Mouse (Mus musculus) A20 (cell line): Measurements from ENCODE around the gene Nrip1.

ENCODE experiments used
- DNase-seq: peaks from one replicate; pipeline ENCODE4 v3.0.0-alpha.2; 2011; ENCODE audit warnings: low read depth, low spot score

Nrip1 gene

DNA sequence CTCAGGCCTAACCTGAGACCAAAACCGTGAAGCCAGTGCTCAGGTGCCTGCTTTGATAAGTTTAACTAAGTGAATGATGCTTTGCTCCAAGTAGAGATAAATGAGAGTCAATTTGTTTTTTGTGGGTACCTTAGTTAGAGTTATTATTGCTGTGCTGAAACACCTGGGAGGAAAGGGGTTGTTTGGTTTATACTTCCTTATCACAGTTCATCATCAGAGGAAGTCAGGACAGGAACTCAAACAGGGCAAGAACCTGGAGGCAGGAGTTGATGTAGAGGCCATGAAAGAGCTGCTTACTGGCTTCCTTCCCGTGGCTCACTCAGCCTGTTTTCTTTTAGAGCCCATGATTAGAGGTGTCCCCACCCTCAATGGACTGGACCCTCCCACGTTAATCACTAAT lies 89.8 kb downstream of the Nrip1 start:
- no peak for DNase-seq

DNA sequence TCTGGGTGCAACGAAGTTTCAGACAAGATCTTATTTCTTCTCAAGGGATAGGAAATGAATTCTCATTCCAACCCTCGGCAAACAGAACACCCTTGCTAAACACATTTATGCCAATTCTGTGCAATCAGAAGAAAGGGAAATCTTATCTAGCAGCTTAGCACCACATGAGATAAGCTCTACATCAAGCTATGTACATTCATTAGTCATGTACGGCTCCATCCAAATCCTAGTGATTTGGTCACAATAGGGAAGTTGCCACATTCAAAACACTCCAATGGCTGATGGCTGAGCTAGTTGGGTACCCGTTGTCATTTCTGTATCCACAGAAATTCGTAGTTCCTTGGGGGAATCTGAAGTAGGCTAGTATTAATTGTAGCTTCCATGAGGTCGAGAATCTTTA lies 91.8 kb downstream of the Nrip1 start:
- DNase-seq, result no peak

DNA sequence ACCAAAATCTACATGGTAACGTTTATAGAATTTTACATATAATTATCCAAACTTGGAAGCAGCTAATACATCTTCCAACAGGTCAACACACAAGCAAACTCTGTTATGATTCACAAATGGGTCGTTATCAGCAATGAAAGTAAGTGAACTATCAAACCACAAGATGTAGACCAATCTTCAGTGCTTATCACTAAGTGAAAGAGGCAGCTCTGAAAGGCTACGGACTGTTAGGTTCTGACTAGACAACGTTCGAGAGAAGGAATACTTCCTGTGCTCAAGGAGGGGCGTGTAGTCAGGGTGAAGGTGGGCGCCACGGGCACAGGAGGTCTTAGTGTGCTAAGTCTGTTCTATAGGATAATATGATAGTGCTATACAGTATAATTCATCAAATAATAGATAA lies 93.3 kb downstream of the Nrip1 start:
- DNase-seq, result no peak

DNA sequence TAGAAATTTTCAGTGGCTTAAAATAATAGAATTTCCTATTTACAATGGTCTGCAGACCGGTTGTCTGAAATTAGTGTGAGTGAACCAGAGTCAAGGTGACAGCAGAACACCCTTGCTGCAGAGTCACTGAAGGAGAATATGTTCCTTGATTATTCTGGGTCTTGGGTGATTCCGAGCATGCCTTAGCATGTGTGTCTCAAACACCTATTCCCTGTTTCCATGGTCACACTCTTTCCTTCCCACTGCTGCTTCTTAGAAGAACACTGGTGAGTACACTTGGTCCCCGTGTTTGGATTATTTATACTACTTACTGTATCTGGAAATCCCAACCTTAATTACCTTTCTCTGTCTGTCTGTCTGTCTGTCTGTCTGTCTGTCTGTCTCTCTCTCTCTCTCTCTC lies 97.4 kb downstream of the Nrip1 start:
- no peak for DNase-seq

DNA sequence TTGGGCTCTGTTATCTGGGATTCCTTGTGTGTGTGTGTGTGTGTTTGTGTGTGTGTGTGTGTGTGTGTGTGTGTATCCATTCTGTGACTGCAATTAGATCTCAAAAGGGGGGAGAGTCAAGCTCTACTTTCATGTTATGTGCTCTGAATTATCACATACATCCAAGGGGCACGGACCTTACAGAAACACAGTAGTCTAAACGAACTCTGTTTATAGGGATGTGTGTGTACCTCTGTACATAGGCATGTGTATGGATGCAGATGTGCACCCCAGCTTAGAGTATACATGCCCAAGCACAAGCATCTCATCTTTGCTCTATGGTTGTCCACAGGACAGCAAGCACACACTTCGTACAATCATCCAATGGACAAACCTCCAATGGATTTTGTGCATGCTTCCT lies 98.0 kb downstream of the Nrip1 start:
- no peak for DNase-seq

DNA sequence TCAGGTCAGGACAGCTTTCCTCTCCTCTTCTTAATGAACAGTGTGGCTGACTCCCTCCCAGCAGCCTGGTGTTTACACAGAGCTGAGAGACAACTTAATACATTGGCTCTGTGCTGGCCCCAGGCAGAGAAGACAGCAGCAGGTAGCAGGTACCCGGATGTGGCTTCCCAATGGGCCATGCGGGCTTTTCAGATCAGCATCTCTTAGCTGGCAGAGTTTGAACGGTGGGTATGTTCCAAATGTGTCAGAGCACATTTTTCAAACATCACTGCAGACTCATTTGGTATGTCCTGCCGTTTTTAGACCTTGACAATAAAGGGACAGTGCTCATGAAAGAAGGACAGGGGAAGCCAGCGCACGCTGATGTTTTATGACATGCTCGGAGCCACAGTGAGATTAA lies 98.5 kb downstream of the Nrip1 start:
- no peak for DNase-seq

DNA sequence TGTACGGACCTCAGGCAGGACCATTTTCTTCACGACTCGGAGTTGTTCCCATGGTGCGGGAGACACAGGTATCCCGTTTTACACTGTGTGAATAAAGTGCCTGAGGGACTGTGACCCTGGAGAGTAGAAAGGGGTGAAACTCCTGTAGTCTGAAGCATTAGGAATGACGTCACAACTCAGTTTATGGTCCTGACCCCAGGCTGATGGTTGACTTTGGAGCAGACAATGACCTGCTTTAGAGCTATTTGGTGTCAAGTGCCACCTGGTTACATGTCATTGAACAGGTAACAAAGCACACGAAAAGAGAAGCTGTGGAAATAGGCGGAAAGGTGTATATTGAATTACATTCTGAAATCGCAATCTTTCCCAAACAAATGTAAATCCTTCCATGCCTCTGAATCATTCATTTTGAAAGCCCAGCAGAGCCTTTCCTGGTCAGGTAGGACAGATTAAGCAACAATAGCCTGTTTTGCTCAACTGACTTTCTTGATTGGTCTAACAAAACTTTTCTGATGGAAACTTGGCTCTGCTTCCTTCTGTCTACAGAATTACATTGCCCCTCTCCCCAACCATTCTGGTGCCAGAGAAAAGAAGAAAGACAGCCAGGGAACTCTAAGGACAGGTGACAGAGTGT lies 106.9 kb downstream of the Nrip1 start:
- no peak for DNase-seq

DNA sequence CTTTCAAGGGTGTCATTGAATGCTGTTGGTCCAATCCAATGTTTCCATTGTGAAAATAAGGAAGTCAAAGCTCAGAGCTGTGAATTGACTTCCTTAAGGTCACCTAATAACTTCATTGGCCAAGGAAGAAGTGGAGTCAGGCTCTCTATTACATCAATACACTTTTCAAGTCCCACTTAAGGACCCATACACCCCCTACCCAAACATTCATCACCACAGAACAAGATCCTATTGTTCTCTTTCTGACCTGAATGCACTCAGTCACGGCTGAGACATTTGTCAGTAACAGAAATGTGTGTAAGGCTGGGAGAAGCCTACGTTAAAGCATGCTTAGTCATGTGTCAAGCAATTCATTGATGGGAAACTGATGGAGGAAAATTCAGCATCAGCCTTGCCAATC lies 107.8 kb downstream of the Nrip1 start:
- DNase-seq, result no peak

DNA sequence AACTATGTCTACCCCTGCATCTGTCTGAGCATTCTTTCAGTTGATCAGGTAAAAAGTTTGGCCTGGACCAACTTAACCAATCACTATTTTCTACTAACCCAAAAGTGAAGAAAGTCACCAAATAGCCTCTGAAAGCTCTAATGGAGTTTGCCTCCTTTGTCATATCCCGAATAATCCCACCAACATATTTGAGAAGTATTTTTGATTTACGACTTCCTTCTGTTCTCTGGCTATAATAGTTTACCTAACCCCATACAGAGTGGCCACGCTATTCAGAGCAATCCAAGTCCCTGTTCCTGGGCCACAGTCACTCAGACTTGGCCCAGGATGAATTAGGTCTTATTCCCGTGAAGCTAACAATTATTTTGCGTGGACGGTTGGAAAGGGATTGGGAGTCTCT lies 108.3 kb downstream of the Nrip1 start:
- DNase-seq, result no peak

DNA sequence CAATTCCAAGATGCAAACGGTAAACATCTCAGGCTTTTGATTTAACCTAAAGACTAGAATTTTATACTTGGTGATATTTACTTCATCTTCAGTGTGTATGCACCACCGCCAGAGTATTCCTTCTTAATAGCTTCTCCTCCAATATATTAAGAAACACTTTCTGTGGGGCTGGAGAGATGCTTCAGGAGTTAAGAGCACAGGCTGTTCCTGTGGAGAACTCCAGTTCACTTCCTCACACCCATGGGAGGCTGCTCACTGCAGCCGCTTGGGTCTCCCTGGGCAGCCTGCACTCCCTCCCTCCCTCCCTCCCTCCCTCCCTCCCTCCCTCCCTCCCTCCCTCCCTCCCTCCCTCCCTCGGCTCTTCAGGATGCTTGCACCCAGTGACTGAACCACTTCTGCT lies 110.2 kb downstream of the Nrip1 start:
- DNase-seq, result no peak

DNA sequence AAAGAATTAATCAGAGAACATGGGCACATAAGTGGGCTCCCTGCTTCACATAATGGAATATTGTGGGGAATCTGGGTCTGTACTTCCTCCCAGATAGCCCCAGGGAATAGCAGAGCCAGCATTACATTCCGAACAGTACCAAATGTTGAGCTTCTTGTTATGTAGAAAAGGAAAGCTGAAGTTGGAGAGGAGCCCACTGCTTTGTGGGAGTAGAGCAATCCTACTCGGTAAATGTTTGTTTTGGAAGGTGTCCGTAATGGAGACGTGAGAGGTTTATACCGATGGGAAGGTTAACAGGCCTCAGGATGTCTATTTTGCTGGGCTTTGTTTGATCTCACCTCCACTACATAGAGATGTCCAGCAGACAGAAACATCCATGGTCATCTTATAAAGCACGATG lies 113.3 kb downstream of the Nrip1 start:
- DNase-seq, result no peak

DNA sequence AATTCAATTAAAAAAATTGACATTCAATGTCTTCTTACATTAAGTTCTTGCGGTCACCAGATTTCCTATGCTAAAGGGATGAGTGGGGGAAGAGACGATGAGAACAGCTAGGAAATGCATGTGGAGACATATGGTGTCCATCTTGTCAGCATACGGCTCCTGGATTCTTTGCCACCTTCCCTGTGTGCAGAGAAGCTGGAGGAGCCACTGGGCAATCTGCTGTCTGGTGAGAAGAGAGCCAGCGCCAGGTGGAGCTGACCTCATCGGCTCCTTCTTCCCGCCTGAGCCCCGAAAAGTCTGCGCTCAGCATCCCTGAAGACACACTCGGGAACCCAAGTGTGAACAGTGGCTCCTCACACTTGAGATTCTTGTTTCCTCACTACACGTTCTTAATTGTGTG lies 121.8 kb downstream of the Nrip1 start:
- no peak for DNase-seq

DNA sequence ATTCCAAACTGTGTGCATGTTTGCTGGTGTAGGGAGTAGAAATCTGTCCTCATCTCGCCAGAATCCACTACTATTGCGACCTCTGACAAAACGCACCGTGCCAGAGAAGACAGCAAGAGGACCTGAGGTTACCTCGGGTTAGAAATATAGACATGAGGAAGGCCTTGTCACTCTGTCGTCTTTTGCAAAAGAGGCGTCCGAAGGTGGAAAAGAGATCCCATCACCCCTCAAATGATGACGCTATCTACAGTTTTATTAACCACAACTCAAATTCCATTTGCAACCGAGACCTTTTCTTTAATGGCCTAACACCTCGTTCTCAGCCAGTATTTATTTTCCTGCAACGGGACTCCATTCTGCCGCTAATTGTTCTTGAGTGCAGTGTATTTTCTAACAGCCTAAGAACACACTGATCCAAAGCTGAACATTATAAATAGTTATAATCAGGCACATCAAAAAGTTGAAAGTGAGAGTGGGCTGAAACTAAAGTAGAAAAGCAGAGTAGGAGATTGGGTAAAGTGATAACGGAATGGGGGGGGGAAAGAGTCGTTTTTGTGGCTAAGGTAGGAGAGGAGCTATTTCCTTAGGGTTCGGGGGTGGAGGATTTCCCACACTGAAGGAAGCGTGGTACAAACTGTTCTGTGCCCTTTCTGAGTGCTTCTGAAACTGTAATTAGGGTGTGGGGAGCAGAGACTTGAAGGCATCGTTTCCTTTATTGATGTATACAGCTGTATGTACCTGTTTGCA lies 124.1 kb downstream of the Nrip1 start:
- DNase-seq, result no peak

DNA sequence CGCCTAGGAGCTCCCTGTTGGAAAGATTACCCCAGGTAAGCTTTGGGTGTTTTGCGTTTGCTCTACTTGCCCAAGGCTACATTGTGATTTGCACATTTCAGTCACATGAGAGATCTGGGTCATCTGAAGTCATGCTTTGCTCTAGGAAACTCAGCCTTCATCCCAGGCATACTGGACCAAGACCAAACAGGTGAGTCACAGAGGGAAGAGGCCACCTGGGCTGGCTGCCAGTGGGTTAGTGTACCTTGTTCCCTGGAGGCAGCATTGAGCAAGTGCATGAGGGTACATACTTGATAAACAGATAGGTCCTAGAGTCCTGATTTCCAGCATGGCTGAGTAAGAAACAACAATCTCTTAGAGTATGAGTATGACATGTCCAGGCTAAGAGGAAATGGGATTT lies 130.8 kb downstream of the Nrip1 start:
- DNase-seq, result no peak

DNA sequence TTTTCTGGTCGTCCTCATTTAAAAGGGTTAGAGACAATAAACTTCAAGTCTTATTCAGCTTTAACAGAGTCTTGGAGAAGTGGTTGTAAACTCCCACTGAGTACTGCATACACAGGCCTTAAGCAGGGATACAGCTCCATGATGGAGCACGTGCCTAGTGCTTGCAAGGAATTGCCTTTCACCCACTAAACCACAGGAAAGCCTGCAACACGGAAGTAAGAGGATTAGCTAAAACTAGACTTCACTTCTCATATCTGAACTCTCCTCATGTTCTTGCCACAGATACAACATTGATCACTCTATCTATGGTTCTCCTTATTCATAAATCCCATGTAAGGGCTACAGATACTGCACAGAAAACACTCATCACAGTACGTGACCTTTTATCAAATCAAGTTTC lies 132.4 kb downstream of the Nrip1 start:
- DNase-seq, result no peak

DNA sequence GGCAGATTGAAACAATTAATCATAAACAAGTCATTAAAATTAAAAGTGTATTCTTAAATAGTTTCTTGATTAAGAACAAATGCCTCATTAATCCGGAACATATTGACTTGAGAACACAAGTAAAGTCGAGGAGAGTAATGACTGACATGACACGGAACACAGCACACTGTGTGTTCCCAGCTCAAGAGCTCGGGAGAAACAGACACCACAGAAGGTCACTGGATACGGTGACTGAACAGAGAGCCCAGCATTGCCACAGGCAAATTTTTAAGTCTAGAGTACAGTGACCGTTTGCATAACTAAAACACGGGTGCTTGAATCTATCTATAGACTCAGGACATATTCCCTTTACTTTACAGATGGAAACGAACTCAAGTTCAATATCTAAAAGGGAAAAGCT lies 134.3 kb downstream of the Nrip1 start:
- DNase-seq, result no peak

DNA sequence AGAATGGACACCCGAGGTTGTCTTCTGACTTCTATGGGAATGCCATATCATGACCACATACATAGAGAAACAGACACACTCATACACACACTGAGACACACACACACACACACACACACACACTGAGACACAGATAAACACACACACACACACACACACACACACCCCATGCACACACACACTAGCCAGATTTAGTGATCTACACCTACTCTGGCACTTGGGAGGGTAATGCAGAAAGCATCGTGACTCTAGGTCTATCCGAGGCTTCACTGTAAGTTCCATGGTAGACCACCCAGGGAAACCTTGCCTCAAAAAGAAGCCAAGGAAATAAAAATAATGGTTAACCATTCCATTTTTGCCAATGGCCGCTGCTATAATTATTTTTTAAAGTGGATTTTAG lies 134.8 kb downstream of the Nrip1 start:
- DNase-seq, result no peak
